Mouse (Mus musculus): ENCODE measurements around the gene Calml3. TPM values are rescaled to one million over a fixed set of nuclear protein-coding genes. Genes with fewer than 3 reads are reported as not detected.

Gene Calml3
- 0.10 and 0.22 TPM in 2 replicates for polyA plus RNA-seq (2012; rRNA removed; ENCODE audit: low replicate concordance)

GRCm38 (mm10) chr13:3804186-3804585 lies at the start of gene Calml3:
Gene Calml3, minus strand, starts transcription at chr13:3804316.

DNA sequence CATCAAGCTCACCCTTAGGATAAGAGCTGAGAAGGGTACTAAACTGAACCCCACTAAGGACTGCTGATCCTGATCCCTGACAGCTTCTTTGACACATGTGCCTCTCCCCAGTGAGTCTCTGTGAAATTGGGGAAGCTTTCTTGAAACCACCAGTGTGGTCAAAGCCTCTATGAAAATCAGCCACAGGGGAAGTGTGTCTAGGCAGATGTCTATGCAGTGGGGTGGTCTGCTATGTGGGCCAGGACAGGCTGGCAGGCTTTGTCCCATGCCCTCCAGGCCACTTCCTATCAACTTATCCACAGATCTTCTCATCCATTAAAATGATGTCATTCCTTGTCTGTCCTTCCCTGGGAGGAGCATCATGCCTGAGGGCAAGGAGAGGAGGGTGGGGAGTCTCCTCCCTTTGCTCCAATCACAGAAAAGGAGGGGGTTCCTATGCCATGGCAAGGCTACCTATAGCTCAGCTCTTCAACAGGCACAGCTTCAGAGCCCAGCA lies 33.2 kb upstream of the Calml3 start, which contains the start of gene Calm4:
Gene Calm4, plus strand, starts transcription at position 446 of the 496 bp plus-strand sequence.

Other genes starting within 250 kb of the Calml3 start
- gene Fam208b, start 193.2 kb downstream of the Calml3 start, polyA plus RNA-seq (2012; rRNA removed; ENCODE audit: low replicate concordance) = 3.6 and 6.8 TPM in 2 replicates
- 10.6 and 17.8 TPM in 2 replicates for gene Asb13, start 170.3 kb downstream of the Calml3 start, polyA plus RNA-seq (2012; rRNA removed; ENCODE audit: low replicate concordance)
- not detected in 2 replicates for gene Calm4, start 33.4 kb upstream of the Calml3 start, polyA plus RNA-seq (2012; rRNA removed; ENCODE audit: low replicate concordance)
- not detected in 2 replicates for gene Calm5, start 49.9 kb upstream of the Calml3 start, polyA plus RNA-seq (2012; rRNA removed; ENCODE audit: low replicate concordance)
- gene Net1, start 113.9 kb upstream of the Calml3 start, polyA plus RNA-seq (2012; rRNA removed; ENCODE audit: low replicate concordance) = 39.4 and 52.6 TPM in 2 replicates
- gene Tubal3, start 114.0 kb upstream of the Calml3 start, polyA plus RNA-seq (2012; rRNA removed; ENCODE audit: low replicate concordance) = 0.09 TPM in 1 of 2 replicates, not detected in the other
- gene Ucn3, start 141.0 kb upstream of the Calml3 start, polyA plus RNA-seq (2012; rRNA removed; ENCODE audit: low replicate concordance) = not detected in 2 replicates
- 6.4 and 20.7 TPM in 2 replicates for gene Akr1c14, start 244.7 kb upstream of the Calml3 start, polyA plus RNA-seq (2012; rRNA removed; ENCODE audit: low replicate concordance)

Data from subcutaneous adipose tissue, adult 2 months (tissue).